Mouse (Mus musculus) left cerebral cortex, adult 18-20 months (tissue): ENCODE results near the gene Uhmk1. TPM values are rescaled to one million over a fixed set of nuclear protein-coding genes. Genes with fewer than 3 reads are reported as not detected.
A peak's percentile ranks its signal among the peaks of the same experiment; 100 is the strongest.
"Not testable (repeated sequence)": the region's sequence is repeated elsewhere in the genome, so short reads cannot be mapped to it uniquely, and the experiment has no call there.

ENCODE experiments used
- DNase-seq, 2 experiments: peaks; one replicate each; pipeline ENCODE4 v3.0.0; 2021 to 2022; ENCODE audit warnings: low spot score in 2 of 2, mixed read lengths in 1 of 2
- long read RNA-seq, 2 experiments: library from polyadenylated mRNA; stranded (forward); transcript quantifications; one replicate each; pipeline ENCODE4 v2.0.0; 2021
- total RNA-seq, 2 experiments: library from RNA; stranded (reverse); gene quantifications; 2 replicates each; pipeline ENCODE4 v1.2.3; 2021

The Uhmk1 gene
- total RNA-seq, result 100 to 1,000 TPM; 139 to 148 TPM
- long read RNA-seq, experiment 1, full-length matches to known transcripts, result 25 of 45 reads
- long read RNA-seq, experiment 1, partial matches to known transcripts, result 1 of 45 reads
- long read RNA-seq, experiment 1, other reads (novel, unspliced or antisense), result 19 of 45 reads
- long read RNA-seq, experiment 2, full-length matches to known transcripts, result 5 of 24 reads
- long read RNA-seq, experiment 2, partial matches to known transcripts, result 0 of 24 reads
- long read RNA-seq, experiment 2, other reads (novel, unspliced or antisense), result 19 of 24 reads

- peak; percentile 86 to 92 for DNase-seq
Observed at GRCm38 (mm10) chr1:170214757-170215522, at the start of gene Uhmk1. TSS of gene Uhmk1 (minus strand) at chr1:170215397.

GRCm38 (mm10) chr1:170255560-170255910 is 40.3 kb upstream of the Uhmk1 start:
- peak; percentile 86 to 89 for DNase-seq

GRCm38 (mm10) chr1:170254893-170255559 is 39.8 kb upstream of the Uhmk1 start:
- no peak for DNase-seq

- no peak for DNase-seq
Observed at GRCm38 (mm10) chr1:170245016-170245415, 29.8 kb upstream of the Uhmk1 start.

- not testable (repeated sequence) for DNase-seq
Observed at GRCm38 (mm10) chr1:170232688-170233087, 17.5 kb upstream of the Uhmk1 start, which contains the start of gene Sh2d1b2. TSS of gene Sh2d1b2 (plus strand) at chr1:170232749.

- DNase-seq, result no peak
Observed at GRCm38 (mm10) chr1:170223276-170223675, 8.1 kb upstream of the Uhmk1 start.

GRCm38 (mm10) chr1:170220351-170220750 is 5.2 kb upstream of the Uhmk1 start:
- no peak for DNase-seq

- no peak for DNase-seq
Observed at GRCm38 (mm10) chr1:170218091-170218884, 3.1 kb upstream of the Uhmk1 start.

- no peak for DNase-seq
Observed at GRCm38 (mm10) chr1:170215590-170215989, 393 bp upstream of the Uhmk1 start.

GRCm38 (mm10) chr1:170214383-170214756 is 827 bp downstream of the Uhmk1 start:
- no peak for DNase-seq

GRCm38 (mm10) chr1:170213181-170213879 is 1.9 kb downstream of the Uhmk1 start:
- DNase-seq, result no peak

GRCm38 (mm10) chr1:170206395-170206794 is 8.8 kb downstream of the Uhmk1 start:
- no peak for DNase-seq

- DNase-seq, result peak; percentile 37 to 44
Observed at GRCm38 (mm10) chr1:170200379-170200778, 14.8 kb downstream of the Uhmk1 start.

GRCm38 (mm10) chr1:170196211-170196610 is 19.0 kb downstream of the Uhmk1 start:
- no peak for DNase-seq

- DNase-seq, result no peak
Observed at GRCm38 (mm10) chr1:170191925-170192324, 23.3 kb downstream of the Uhmk1 start.

- DNase-seq, result no peak
Observed at GRCm38 (mm10) chr1:170190225-170190624, 25.0 kb downstream of the Uhmk1 start.

- DNase-seq, result peak; percentile 18 to 27
Observed at GRCm38 (mm10) chr1:170188601-170189000, 26.6 kb downstream of the Uhmk1 start.

- no peak for DNase-seq
Observed at GRCm38 (mm10) chr1:170186531-170186930, 28.7 kb downstream of the Uhmk1 start.

- DNase-seq, result no peak
Observed at GRCm38 (mm10) chr1:170185137-170185536, 30.1 kb downstream of the Uhmk1 start.

GRCm38 (mm10) chr1:170182706-170183105 is 32.5 kb downstream of the Uhmk1 start:
- no peak for DNase-seq
